Mouse (Mus musculus): ENCODE data around the gene Sugct. TPM values are rescaled to one million over a fixed set of nuclear protein-coding genes. Genes with fewer than 3 reads are reported as not detected.
"Not testable (repeated sequence)": the region's sequence is repeated elsewhere in the genome, so short reads cannot be mapped to it uniquely, and the experiment has no call there.

Sugct gene
- polyA plus RNA-seq, 1 experiment: 2.1 TPM

DNA sequence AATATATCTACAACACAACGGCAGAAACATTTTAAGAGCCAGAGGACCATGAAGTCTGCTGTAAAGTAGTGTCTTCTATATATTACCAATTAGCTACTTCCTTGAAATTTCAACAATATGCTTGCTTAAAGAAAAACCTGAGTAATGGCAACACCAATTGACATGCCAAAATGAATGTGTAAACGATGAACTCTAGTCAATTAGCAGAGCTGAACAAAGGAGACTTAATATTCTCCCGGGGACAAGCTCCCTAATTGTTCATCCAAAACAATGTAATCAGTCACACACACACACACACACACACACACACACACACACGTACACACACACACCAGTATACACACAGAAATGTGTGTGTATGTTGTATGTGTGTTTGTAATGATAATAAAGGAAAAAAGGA lies 160.5 kb downstream of the Sugct start:
- Histone ChIP-seq H3K27me3 (replicated peaks) (no peaks in the 10 kb centered on the region), H3K9me3 (peaks cover 4% of the 10 kb centered on the region; the same call in 1 of the 2 replicates), H3K4me3 (replicated peaks) (no peak overlapping the region), H3K36me3 (replicated peaks; ENCODE audit: low read length) (no peaks in the 10 kb centered on the region), H3K4me1 (peaks cover 31% of the 10 kb centered on the region)
- no peak for TF ChIP-seq GATA1 (IDR thresholded peaks at IDR 0.05; ENCODE audit: borderline replicate concordance, low read length)
- no peak for TF ChIP-seq FLI1 (IDR thresholded peaks at IDR 0.05; ENCODE audit: low read length)

DNA sequence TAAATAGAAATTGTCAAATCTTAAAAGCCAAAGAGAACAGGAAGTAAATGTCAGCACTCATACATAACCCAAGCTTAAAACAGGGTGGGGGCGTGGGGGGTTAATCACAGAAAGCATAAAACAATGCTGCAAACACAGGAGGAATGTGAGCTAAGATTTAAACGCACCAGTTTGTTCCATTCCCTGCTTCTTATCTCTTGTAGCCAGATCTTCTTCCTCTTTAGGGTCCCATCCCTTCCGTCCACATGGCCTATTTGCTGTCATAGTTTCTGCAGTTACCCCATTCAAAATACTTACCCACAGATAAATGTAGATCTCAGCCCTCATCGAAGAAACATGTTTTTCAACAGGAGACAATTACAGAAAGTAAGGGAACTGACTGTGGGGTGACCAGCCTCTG lies 160.9 kb downstream of the Sugct start:
- Histone ChIP-seq H3K36me3 (replicated peaks; ENCODE audit: low read length) (no peaks in the 10 kb centered on the region), H3K9me3 (peaks cover 4% of the 10 kb centered on the region; the same call in 1 of the 2 replicates), H3K4me3 (replicated peaks) (no peak overlapping the region), H3K27me3 (replicated peaks) (no peaks in the 10 kb centered on the region), H3K4me1 (peaks cover 31% of the 10 kb centered on the region)
- TF ChIP-seq GATA1 (IDR thresholded peaks at IDR 0.05; ENCODE audit: borderline replicate concordance, low read length) (no peak), FLI1 (IDR thresholded peaks at IDR 0.05; ENCODE audit: low read length) (no peak)

- TF ChIP-seq GATA1 (IDR thresholded peaks at IDR 0.05; ENCODE audit: borderline replicate concordance, low read length): no peak
- no peak for TF ChIP-seq FLI1 (IDR thresholded peaks at IDR 0.05; ENCODE audit: low read length)
- Histone ChIP-seq H3K27me3 (replicated peaks) (no peaks in the 10 kb centered on the region), H3K36me3 (replicated peaks; ENCODE audit: low read length) (no peaks in the 10 kb centered on the region), H3K4me1 (no peaks in the 10 kb centered on the region), H3K4me3 (replicated peaks) (no peak overlapping the region), H3K9me3 (peaks cover 5% of the 10 kb centered on the region; the same call in 1 of the 2 replicates)
Observed at GRCm38 (mm10) chr13:17511184-17511778, 184.1 kb downstream of the Sugct start.

DNA sequence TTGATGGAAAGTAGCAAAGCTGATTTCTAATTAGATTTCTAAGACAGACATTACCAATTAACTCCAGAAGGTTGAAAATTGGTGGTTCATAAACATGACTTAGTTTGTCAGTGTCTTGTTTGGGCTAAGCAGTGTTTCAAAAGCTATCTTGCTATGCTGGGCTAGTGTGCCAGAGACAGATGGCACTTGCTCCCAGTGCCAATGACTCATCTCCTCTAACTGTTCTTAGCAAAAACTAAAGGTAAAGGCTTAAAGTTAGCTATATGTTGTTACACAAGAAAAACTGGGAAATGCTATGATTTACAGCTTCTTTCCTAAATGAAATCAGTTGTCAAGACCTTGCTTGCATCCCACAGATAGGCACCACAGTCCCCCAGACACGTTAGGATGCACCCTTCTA lies 200.4 kb downstream of the Sugct start:
- Histone ChIP-seq H3K4me1 (peaks cover 4% of the 10 kb centered on the region), H3K27me3 (replicated peaks) (no peaks in the 10 kb centered on the region), H3K9me3 (no peaks in the 10 kb centered on the region), H3K36me3 (replicated peaks; ENCODE audit: low read length) (no peaks in the 10 kb centered on the region), H3K4me3 (replicated peaks) (no peak overlapping the region)
- TF ChIP-seq GATA1 (IDR thresholded peaks at IDR 0.05; ENCODE audit: borderline replicate concordance, low read length): no peak
- TF ChIP-seq FLI1 (IDR thresholded peaks at IDR 0.05; ENCODE audit: low read length): no peak

GRCm38 (mm10) chr13:17494056-17494574 lies 201.2 kb downstream of the Sugct start:
- Histone ChIP-seq H3K27me3 (replicated peaks) (no peaks in the 10 kb centered on the region), H3K4me3 (replicated peaks) (no peak overlapping the region), H3K36me3 (replicated peaks; ENCODE audit: low read length) (no peaks in the 10 kb centered on the region), H3K9me3 (no peaks in the 10 kb centered on the region), H3K4me1 (peaks cover 4% of the 10 kb centered on the region)
- TF ChIP-seq GATA1 (IDR thresholded peaks at IDR 0.05; ENCODE audit: borderline replicate concordance, low read length) (no peak), FLI1 (IDR thresholded peaks at IDR 0.05; ENCODE audit: low read length) (no peak)

GRCm38 (mm10) chr13:17457981-17458380 lies 237.4 kb downstream of the Sugct start:
- not testable (repeated sequence) for H3K9me3 ChIP-seq; H3K27me3 ChIP-seq (replicated peaks); H3K36me3 ChIP-seq (replicated peaks; ENCODE audit: low read length); H3K4me1 ChIP-seq; H3K4me3 ChIP-seq (replicated peaks)

GRCm38 (mm10) chr13:17432139-17432916 lies 263.0 kb downstream of the Sugct start:
- TF ChIP-seq GATA1 (IDR thresholded peaks at IDR 0.05; ENCODE audit: borderline replicate concordance, low read length): no peak
- TF ChIP-seq FLI1 (IDR thresholded peaks at IDR 0.05; ENCODE audit: low read length): no peak
- no peak overlapping the region for H3K4me3 ChIP-seq (replicated peaks)

GRCm38 (mm10) chr13:17421875-17422274 lies 273.5 kb downstream of the Sugct start:
- no peak for TF ChIP-seq FLI1 (IDR thresholded peaks at IDR 0.05; ENCODE audit: low read length)
- no peak for TF ChIP-seq GATA1 (IDR thresholded peaks at IDR 0.05; ENCODE audit: borderline replicate concordance, low read length)
- Histone ChIP-seq H3K9me3 (peaks cover 4% of the 10 kb centered on the region; the same call in 1 of the 2 replicates), H3K4me3 (replicated peaks) (no peak overlapping the region), H3K36me3 (replicated peaks; ENCODE audit: low read length) (no peaks in the 10 kb centered on the region), H3K4me1 (no peaks in the 10 kb centered on the region), H3K27me3 (replicated peaks) (no peaks in the 10 kb centered on the region)

More at GRCm38 (mm10) chr13:17432139-17432916, 263.0 kb downstream of the Sugct start:
- H3K4me1 ChIP-seq: no peaks in the 10 kb centered on the region
- no peaks in the 10 kb centered on the region for H3K9me3 ChIP-seq
- no peaks in the 10 kb centered on the region for H3K36me3 ChIP-seq (replicated peaks; ENCODE audit: low read length)
- H3K27me3 ChIP-seq (replicated peaks): no peaks in the 10 kb centered on the region

DNA sequence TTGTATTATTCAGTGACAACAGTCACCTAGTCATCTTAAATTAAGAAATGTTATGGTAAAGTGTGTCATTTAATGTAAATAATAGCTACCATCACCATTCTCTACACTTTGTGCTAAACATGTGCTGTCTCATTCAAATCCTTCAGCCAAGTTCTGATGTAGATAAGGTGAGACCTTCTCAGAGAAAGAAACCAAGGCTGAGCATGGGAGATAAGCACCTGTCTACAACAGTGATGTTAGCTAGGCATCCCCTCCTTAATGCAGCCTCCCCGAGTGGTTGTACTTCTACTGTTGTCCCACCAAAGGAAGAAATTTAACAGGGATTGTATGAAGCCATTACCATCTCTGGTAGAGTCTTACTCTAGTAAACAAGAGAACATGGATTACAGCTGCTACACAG lies 274.8 kb downstream of the Sugct start:
- TF ChIP-seq FLI1 (IDR thresholded peaks at IDR 0.05; ENCODE audit: low read length): no peak
- no peak for TF ChIP-seq GATA1 (IDR thresholded peaks at IDR 0.05; ENCODE audit: borderline replicate concordance, low read length)

DNA sequence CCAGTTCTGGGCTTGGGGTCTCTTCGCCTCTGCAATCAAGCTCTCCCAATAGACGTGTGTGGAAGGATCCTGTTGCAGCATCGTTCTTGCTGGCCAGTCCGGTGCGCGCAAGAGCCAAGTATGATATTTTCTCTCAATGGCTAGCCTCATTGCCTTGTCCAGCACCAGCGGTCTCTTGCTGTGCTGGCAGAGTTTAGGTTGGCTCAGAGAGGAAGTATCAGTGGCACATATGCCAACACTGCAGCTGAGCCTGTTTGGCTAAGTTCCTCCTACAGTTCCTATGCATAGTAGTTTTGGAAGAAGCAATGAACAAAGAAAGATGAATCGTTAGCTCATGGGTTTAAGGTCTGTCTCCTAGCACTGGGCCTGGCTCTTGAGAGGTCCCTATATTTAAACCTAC lies 352.5 kb downstream of the Sugct start:
- Histone ChIP-seq H3K4me1 (no peaks in the 10 kb centered on the region), H3K27me3 (replicated peaks) (no peaks in the 10 kb centered on the region), H3K4me3 (replicated peaks) (no peak overlapping the region), H3K36me3 (replicated peaks; ENCODE audit: low read length) (no peaks in the 10 kb centered on the region), H3K9me3 (0 out of 2 replicates have a peak, but pooled peaks cover 3% of the 10 kb centered on the region)
- TF ChIP-seq GATA1 (IDR thresholded peaks at IDR 0.05; ENCODE audit: borderline replicate concordance, low read length) (no peak), FLI1 (IDR thresholded peaks at IDR 0.05; ENCODE audit: low read length) (no peak)

More for the DNA sequence above, 274.8 kb downstream of the Sugct start:
- no peaks in the 10 kb centered on the region for H3K36me3 ChIP-seq (replicated peaks; ENCODE audit: low read length)
- H3K27me3 ChIP-seq (replicated peaks): no peaks in the 10 kb centered on the region
- H3K4me1 ChIP-seq: no peaks in the 10 kb centered on the region
- no peak overlapping the region for H3K4me3 ChIP-seq (replicated peaks)
- peaks cover 9% of the 10 kb centered on the region for H3K9me3 ChIP-seq
